Mouse (Mus musculus) adrenal gland, postnatal 0 days (tissue): ENCODE measurements around the gene Krtap5-3. TPM values are rescaled to one million over a fixed set of nuclear protein-coding genes. Genes with fewer than 3 reads are reported as not detected.

ENCODE experiments used
- polyA plus RNA-seq: library from polyadenylated mRNA; unstranded; fragments of >200 nt; fragmentation: Nextera tagmentation; extraction: Ambion mirVana; gene quantifications from 2 replicates; pipeline ENCODE4 v1.2.1, GENCODE M21; 2015

Gene Krtap5-3
- not detected in 2 replicates for polyA plus RNA-seq

DNA sequence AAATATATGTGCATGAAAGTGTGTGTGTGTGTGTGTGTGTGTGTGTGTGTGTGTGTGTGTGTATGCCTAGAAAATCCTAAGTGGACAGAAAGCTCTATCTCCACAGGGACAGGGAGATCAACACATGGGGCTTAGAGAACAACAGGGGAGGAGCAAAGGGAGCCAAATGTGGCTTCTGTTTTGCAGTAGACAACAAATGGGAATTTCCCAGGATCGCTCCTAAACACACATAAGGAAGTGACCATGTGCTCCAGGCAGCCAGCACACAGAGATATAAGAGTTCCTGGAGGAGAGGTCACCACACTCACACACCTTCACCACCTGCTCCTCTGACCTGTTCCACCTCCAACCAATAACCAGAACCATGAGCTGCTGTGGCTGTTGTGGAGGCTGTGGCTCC lies at the start of gene Krtap5-3:
TSS of gene Krtap5-3 (plus strand) at position 301 of the 400 bp plus-strand sequence.

GRCm38 (mm10) chr7:142157013-142157412 lies 44.2 kb upstream of the Krtap5-3 start, which contains the start of gene Gm29735:
Gene Gm29735, minus strand, starts transcription at chr7:142157113.

DNA sequence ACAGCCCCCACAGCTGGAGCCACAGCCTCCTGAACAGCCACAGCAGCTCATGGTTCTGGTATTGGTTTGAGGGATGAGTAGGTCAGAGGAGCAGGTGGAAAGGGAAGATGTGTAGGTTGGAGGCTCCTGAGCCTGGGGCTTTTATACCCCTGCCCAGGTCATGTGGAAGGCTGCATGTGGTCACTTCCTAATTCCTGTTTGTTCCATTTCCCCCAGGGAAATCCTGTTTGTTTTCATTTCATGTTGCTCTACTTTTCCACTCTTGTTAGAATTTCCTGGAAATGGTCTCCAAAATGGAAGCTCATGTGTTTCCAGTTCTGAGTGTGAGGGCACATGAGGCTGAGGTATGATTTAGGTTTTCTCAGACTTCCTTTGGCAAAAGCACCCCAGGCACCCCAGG lies 35.5 kb upstream of the Krtap5-3 start, which contains the start of gene Gm4553:
TSS of gene Gm4553 (minus strand) at position 101 of the 400 bp plus-strand sequence.

GRCm38 (mm10) chr7:142175905-142176304 lies 25.3 kb upstream of the Krtap5-3 start, which contains the start of gene Krtap5-2:
Gene Krtap5-2, minus strand, starts transcription at chr7:142176005.

DNA sequence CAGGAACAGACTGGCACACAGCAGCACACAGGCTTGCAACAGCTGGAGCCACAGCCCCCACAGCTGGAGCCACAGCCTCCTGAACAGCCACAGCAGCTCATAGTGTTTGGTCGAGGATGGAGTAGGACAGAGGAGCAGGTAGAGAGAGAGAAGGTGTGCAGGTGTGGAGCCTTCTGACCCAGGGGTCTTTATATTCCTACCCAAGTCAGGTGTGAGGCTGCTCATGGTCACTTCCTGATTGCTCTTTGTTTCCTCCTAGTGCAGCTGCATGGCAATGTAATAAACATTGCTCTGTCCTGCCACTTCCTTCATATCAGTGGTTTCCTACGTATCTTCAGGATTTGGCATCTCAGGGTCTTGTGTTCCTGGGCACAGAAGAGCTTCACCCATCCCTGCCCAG lies 10.9 kb upstream of the Krtap5-3 start, which contains the start of gene Gm10153:
TSS of gene Gm10153 (minus strand) at position 101 of the 400 bp plus-strand sequence.

GRCm38 (mm10) chr7:142211559-142211958 lies 10.4 kb downstream of the Krtap5-3 start, which contains the start of gene Gm7579:
Gene Gm7579, plus strand, starts transcription at chr7:142211859.

GRCm38 (mm10) chr7:142229871-142230270 lies 28.7 kb downstream of the Krtap5-3 start, which contains the start of gene Krtap5-5:
Gene Krtap5-5, minus strand, starts transcription at chr7:142229971.

DNA sequence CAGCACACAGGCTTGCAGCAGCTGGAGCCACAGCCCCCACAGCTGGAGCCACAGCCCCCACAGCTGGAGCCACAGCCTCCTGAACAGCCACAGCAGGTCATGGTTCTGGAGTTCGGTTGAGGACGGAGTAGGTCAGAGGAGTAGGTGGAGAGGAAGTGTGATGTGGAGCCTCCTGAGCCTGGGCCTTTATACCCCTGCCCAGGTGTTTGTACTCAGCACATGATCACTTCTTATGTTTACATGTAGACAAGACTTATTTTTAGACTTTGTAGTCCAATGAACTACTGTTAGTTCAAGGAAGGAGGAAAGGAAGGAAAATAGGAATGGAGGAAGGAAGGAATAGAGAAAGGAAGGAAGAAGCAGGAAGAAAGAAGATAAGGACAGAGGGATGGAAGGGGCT lies 39.8 kb downstream of the Krtap5-3 start, which contains the start of gene Gm40460:
TSS of gene Gm40460 (minus strand) at position 101 of the 400 bp plus-strand sequence.

Other genes with a start within 250 kb of the Krtap5-3 start
- gene Mob2, start 140.3 kb upstream of the Krtap5-3 start, polyA plus RNA-seq = 70.3 and 97.4 TPM in 2 replicates
- 10.1 and 15.8 TPM in 2 replicates for gene Dusp8, start 105.5 kb upstream of the Krtap5-3 start, polyA plus RNA-seq
- not detected in 2 replicates for gene Gm45618, start 80.6 kb upstream of the Krtap5-3 start, polyA plus RNA-seq
- not detected in 2 replicates for gene Gm39115, start 65.3 kb upstream of the Krtap5-3 start, polyA plus RNA-seq
- not detected in 2 replicates for gene Gm45337, start 56.8 kb upstream of the Krtap5-3 start, polyA plus RNA-seq
- gene Gm29735, start 44.3 kb upstream of the Krtap5-3 start, polyA plus RNA-seq = not detected in 2 replicates
- gene Gm4553, start 35.6 kb upstream of the Krtap5-3 start, polyA plus RNA-seq = not detected in 2 replicates
- gene Krtap5-2, start 25.4 kb upstream of the Krtap5-3 start, polyA plus RNA-seq = not detected in 2 replicates
- not detected in 2 replicates for gene Gm10153, start 11.0 kb upstream of the Krtap5-3 start, polyA plus RNA-seq
- not detected in 2 replicates for gene Gm7579, start 10.5 kb downstream of the Krtap5-3 start, polyA plus RNA-seq
- not detected in 2 replicates for gene Krtap5-5, start 28.6 kb downstream of the Krtap5-3 start, polyA plus RNA-seq
- gene Gm40460, start 39.7 kb downstream of the Krtap5-3 start, polyA plus RNA-seq = not detected in 2 replicates
- gene Gm2431, start 57.0 kb downstream of the Krtap5-3 start, polyA plus RNA-seq = not detected in 2 replicates
- gene Gm4559, start 73.0 kb downstream of the Krtap5-3 start, polyA plus RNA-seq = not detected in 2 replicates
- gene Krtap5-1, start 95.8 kb downstream of the Krtap5-3 start, polyA plus RNA-seq = not detected in 2 replicates
- gene Krtap5-4, start 102.2 kb downstream of the Krtap5-3 start, polyA plus RNA-seq = not detected in 2 replicates
- 8.8 and 9.5 TPM in 2 replicates for gene Ifitm10, start 172.4 kb downstream of the Krtap5-3 start, polyA plus RNA-seq
- gene Gm49369, start 181.3 kb downstream of the Krtap5-3 start, polyA plus RNA-seq = 2.9 TPM in 1 of 2 replicates, not detected in the other
- gene Ctsd, start 186.7 kb downstream of the Krtap5-3 start, polyA plus RNA-seq = 448 and 665 TPM in 2 replicates
- gene Syt8, start 233.5 kb downstream of the Krtap5-3 start, polyA plus RNA-seq = 0.99 TPM in 1 of 2 replicates, not detected in the other
- gene Tnni2, start 240.4 kb downstream of the Krtap5-3 start, polyA plus RNA-seq = 14.4 and 42.6 TPM in 2 replicates